Mouse (Mus musculus) urinary bladder, postnatal 25 days (tissue): ENCODE data around the gene Vmn2r8.
"Not testable (repeated sequence)": the region's sequence is repeated elsewhere in the genome, so short reads cannot be mapped to it uniquely, and the experiment has no call there.

Source experiments
- DNase-seq: peaks from one replicate; pipeline ENCODE4 v3.0.0; 2022; ENCODE audit warnings: low spot score

Gene Vmn2r8

GRCm38 (mm10) chr5:108808750-108809149, at the start of gene Vmn2r8:
TSS of gene Vmn2r8 (minus strand) at chr5:108808850.
- DNase-seq, result not testable (repeated sequence)

- not testable (repeated sequence) for DNase-seq
Measured at GRCm38 (mm10) chr5:108852501-108852900, 43.9 kb upstream of the Vmn2r8 start, which contains the start of gene Vmn2r9. TSS of gene Vmn2r9 (minus strand) at chr5:108852601.

GRCm38 (mm10) chr5:108849466-108849865, 40.8 kb upstream of the Vmn2r8 start:
- no peak for DNase-seq

GRCm38 (mm10) chr5:108836156-108836555, 27.5 kb upstream of the Vmn2r8 start:
- no peak for DNase-seq

GRCm38 (mm10) chr5:108823276-108823675, 14.6 kb upstream of the Vmn2r8 start:
- no peak for DNase-seq

- DNase-seq, result no peak
Measured at GRCm38 (mm10) chr5:108803646-108804045, 5.0 kb downstream of the Vmn2r8 start.

- DNase-seq, result not testable (repeated sequence)
Measured at GRCm38 (mm10) chr5:108795263-108795662, 13.4 kb downstream of the Vmn2r8 start, which contains the start of gene Tmed11. TSS of gene Tmed11 (minus strand) at chr5:108795363.

- DNase-seq, result not testable (repeated sequence)
Measured at GRCm38 (mm10) chr5:108790385-108790784, 18.3 kb downstream of the Vmn2r8 start.

GRCm38 (mm10) chr5:108774630-108775306, 33.9 kb downstream of the Vmn2r8 start, which contains the start of gene Rnf212:
TSS of gene Rnf212 (minus strand) at chr5:108774982.
- DNase-seq, result no peak

GRCm38 (mm10) chr5:108760002-108760401, 48.6 kb downstream of the Vmn2r8 start:
- no peak for DNase-seq

- DNase-seq, result peak; percentile 3
Measured at GRCm38 (mm10) chr5:108758396-108758795, 50.3 kb downstream of the Vmn2r8 start.

- DNase-seq, result not testable (repeated sequence)
Measured at GRCm38 (mm10) chr5:108751258-108751657, 57.4 kb downstream of the Vmn2r8 start.

- DNase-seq, result no peak
Measured at GRCm38 (mm10) chr5:108750328-108751210, 58.1 kb downstream of the Vmn2r8 start.

GRCm38 (mm10) chr5:108744629-108745028, 64.0 kb downstream of the Vmn2r8 start:
- no peak for DNase-seq

- DNase-seq, result no peak
Measured at GRCm38 (mm10) chr5:108743856-108744255, 64.8 kb downstream of the Vmn2r8 start.

- DNase-seq, result no peak
Measured at GRCm38 (mm10) chr5:108742596-108742995, 66.1 kb downstream of the Vmn2r8 start.

- no peak for DNase-seq
Measured at GRCm38 (mm10) chr5:108741844-108742243, 66.8 kb downstream of the Vmn2r8 start.
